Mouse (Mus musculus) left cerebral cortex, adult 8-10 months (tissue): ENCODE data around the gene Smim23. TPM values are rescaled to one million over a fixed set of nuclear protein-coding genes. Genes with fewer than 3 reads are reported as not detected.

Experiments
- DNase-seq, 2 experiments: peaks; one replicate each; pipeline ENCODE4 v3.0.0; 2022; ENCODE audit warnings: low spot score in 2 of 2
- total RNA-seq, 4 experiments: library from RNA; stranded (reverse); gene quantifications; 2 replicates each; pipeline ENCODE4 v1.2.4; 2022

The Smim23 gene
- total RNA-seq, 4 experiments from 2014 or later = not detected

DNA sequence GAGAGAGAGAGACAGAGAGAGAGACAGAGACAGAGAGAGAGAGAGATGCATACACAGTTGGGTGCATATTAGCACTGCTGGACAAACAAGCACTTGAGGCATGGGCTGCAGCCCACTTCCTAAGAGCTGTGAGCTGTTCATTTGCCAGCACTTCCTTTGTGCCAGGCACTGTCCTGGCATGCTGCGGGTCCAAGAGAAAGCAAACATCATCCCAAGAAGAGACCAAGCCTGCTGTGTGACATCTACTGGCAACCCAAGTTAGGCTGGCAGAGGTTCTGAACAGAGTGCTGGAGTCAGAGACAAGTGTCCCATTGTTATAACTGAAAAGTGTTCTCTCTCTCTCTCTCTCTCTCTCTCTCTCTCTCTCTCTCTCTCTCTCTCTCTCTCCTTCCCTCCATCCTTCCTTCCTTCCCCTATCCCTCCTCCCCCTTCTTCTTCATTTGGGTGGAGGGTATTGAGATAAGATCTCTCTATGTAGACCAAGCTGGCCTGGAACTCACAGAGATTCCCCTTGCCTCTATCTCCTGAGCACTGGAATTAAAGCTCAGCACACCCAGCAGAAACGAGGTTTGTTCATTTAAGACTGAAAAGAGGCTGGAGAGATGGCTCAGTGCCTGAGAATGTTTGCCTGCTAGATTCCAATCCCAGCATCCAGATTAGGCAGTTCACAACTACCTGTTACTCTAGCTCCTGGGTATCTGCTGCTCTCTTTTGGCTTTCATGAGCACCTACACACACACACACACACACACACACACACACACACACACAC lies 42.6 kb downstream of the Smim23 start:
- DNase-seq = peak in 1 of 2 experiments; percentile 53

DNA sequence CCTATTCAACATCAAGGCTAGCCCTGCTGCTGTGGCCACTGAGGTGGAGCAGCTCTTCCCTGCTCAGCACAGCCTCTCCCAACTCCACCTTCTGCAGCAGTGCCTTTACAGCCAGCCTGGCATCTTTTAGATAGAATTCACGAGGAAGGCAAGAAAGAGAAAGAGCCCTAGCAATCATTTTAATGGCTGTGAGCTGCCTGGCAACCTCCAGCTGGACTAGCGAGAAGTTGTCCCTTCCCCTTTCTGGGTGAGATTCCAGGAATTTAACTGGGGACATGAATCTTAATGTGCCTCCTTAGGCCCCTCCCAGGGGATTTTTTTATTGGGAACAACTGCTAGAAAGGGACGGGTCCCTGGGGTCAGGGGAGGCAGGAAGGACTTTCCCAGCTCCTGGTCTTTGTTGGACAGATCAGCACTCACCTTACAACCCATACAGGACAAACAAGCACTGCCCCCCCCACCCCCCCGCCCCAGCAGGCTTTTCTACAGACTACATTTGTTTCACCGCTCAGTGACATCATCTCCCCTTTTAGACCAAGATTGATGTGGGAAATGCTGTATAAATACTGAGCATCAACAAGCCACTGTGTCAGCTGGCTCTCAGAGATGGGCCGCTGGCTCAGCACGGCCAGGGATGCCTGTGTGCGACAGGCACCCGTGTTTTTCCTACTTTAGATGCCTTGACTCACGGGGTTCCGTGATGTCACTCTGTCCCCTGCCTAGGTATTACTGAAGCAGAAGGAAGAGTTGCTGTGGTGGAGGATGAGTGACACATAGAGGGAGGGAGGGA lies 43.5 kb downstream of the Smim23 start:
- DNase-seq = peak in 1 of 2 experiments; percentile 28

DNA sequence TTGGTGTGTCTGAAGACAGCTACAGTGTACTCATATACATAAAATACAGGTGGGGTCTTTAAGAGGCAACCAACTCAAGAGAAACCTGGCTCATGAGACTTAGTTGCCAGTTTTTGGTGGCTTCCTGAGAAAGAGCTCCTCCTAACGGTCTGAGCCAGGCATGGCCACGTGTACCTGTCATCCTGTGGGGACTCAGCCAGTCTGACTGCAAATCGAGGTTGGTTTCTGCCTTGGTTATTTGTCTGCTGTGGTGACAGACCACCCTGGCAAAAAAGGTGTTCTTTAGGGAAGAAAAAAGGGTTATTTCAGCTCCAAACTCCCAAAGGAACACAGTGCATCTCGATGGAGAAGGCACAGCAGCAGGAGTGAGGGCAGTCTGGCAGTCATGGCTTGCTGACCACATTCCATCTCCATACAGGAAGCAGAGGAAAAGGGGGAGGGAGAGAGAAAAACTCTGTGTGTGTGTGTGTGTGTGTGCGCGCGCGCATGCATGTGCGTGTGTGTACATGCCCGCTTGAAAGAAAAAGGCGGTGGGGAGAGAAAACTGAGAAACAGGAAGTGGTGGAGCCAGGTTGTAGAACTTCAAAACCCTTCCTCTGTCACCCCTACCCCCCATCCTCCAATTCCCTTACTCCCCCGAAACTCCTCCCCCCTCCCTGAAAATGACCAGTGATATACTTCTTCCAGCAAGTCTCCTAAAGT lies 55.6 kb downstream of the Smim23 start:
- no peak for DNase-seq

Other genes starting within 250 kb of the Smim23 start
- gene Fbxw11, start 181.9 kb downstream of the Smim23 start, total RNA-seq = 100 to 1,000 TPM; 109 to 129 (median 121) TPM